Mouse (Mus musculus): ENCODE results near the gene Ccdc125.

Gene Ccdc125

GRCm38 (mm10) chr13:100669291-100670022 lies at the start of gene Ccdc125:
Gene Ccdc125, plus strand, starts transcription at chr13:100669717.
- in situ Hi-C loops (cut with MboI), result no loop called here

DNA sequence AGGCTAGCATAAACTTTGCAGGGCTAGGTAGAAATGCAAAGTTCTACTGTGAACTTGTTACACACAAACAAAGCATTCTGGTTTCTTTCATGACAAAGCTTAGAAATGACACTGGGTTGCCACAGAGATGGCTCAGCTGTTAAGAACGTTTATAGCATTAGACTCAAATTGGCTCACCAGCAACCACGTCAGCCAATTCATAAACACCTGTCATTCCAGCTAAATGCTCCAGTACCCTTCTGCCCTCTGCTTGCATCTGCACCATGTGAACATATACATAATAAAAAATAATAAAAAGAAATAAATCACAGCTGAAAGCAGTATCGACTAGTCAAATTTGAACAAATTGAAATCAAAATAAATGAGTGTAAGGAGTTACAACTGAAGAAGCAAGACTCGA lies 47.3 kb upstream of the Ccdc125 start:
- in situ Hi-C loops (cut with MboI), result no loop called here

DNA sequence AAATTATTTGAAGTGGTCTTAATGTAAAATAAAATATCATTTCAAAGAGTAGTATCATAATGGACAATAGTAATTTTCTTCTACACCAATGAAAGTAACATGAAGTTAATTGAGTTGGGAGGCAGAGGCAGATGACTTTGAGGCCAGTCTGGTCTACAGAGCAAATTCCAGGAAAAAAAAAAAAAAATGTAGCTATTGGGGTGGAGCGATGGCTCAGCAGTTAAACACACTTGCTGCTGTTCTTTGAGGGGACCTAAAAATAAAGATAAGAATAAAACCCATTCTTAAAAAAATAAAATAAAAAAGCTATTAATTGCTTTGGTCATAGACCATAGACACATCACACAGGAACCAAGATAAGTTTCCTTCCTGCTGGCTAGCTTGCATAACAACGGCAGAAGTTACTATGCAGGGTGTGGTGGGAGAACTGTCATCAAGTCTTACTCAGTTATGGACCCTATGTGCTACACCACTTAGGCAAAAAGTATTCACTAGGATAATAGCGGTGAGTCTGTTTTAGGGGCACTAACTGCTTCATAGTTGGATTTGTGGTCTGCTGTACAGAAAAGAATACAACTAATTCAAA lies 35.3 kb upstream of the Ccdc125 start:
- in situ Hi-C loops (cut with MboI), result no loop called here

DNA sequence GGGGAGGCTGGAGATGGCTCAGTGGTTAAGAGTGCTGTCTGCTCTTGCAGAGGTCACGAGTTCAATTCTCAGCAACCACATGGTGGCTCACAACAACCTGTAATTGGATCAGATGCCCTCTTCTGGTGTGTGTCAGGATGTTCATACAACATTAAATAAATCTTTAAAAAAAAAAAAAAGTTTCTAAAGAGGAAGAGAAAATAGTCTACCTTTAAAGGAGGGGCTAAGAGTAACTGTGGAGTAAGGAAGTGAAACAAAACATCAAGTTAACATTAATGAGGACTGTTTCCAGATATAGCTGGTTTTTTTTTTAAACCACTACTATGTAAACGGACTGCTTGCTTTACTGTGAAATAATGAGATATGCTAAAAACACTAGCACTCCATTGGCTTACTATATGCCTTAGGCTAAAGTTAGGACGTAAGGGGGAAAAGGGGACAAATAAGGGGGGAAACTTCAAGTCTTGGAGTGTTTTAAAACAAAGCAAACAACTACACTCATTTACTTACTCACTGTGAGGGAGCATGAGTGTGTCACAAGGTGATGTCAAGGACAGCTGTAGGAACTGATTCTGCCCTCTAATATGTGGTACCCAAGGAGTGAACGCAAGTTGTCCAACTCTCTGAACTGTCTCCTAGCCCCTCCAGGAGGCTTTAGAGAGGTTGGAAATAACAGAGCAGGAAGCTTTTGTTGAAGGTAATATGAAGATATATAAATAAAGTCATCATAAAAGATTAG lies 26.9 kb upstream of the Ccdc125 start:
- in situ Hi-C loops (cut with MboI), result no loop called here

- in situ Hi-C loops (cut with MboI), result no loop called here
Observed at GRCm38 (mm10) chr13:100648223-100648622, 21.3 kb upstream of the Ccdc125 start.

DNA sequence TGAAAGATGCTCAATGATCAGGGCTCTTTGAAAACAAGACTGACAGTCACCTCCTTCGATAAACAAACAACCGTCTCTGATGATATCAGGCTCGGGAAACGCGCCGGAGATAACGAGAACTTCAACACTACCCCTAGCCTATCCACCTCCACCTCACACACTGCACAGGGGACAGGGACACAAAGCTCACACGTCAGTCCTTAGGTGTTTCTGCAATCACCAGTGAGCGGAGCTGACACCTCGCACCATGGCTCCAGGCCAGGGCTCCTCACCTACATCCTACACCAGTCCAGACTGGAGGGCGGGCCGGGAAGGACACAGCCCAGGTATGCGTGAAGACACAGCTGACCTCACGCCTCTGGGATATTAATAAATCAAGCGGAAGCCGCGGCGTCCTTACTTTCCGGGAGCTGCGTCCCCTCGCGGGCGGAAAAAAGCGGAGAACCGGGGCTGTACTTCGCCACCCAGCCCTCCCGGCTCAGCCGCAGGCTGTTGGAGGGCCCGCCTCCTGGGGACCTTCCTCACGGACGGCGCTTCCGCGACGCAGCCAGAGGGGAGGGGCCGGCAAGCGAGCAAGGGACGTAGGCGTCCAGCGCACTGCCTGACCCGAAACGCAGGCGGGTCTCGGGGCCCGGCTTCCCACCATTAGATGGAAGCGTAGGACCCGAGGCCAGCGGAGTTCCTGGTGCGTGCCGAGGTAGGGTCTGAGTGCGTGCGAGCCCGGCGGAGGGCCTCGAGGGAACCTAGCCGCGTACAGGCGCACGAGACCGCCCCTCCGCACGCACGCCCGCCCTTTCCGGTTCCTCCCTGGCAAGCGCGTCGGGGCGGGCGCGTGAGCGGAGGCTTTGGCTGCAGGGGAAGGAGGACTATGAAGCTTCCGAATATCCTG lies 18.7 kb upstream of the Ccdc125 start, which contains the start of the genes Ak6 and Rad17:
Gene Ak6, plus strand, starts transcription at position 430 of the 889 bp plus-strand sequence.
Gene Rad17, minus strand, starts transcription at position 502 of the 889 bp plus-strand sequence.
- in situ Hi-C loops (cut with MboI), result no loop called here

DNA sequence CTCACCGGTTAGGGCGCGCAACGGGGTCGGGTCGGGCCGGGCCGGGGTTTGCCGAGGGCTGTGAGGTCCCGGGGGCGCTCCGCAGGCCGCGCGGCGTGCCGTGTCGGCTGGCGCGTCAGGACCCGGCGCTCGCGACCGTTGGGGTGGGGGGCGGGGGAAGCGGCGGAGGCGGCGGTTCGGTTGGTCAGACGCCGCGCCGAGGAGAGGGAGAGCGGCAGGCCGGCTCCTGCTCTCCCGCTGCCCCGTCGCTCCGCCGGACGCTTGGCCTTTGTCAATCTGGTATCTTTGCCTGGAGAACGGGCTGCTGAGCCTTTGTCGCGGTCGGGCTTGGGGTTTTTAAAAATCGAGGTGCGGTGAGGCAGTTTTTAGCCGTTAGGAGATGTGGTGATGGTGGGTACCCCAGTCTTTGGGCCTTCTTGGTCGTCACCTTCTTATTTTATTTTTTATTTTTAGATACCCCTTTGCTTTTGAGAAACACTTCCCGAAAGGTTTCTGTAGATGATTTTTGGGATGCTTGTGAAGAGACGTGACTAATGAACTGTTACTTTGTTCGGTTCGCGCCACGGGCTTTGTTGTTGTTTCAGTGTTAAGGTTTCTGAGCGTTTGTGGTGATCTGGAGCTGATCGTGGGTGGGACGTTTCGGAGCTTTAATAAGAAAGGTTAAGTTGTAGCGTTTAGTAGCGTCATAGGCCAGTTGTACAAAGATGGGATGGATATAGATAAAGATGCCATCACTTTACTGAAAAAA lies 17.9 kb upstream of the Ccdc125 start, which contains the start of gene Taf9:
Gene Taf9, plus strand, starts transcription at position 141 of the 748 bp plus-strand sequence.
- in situ Hi-C loops (cut with MboI), result no loop called here

DNA sequence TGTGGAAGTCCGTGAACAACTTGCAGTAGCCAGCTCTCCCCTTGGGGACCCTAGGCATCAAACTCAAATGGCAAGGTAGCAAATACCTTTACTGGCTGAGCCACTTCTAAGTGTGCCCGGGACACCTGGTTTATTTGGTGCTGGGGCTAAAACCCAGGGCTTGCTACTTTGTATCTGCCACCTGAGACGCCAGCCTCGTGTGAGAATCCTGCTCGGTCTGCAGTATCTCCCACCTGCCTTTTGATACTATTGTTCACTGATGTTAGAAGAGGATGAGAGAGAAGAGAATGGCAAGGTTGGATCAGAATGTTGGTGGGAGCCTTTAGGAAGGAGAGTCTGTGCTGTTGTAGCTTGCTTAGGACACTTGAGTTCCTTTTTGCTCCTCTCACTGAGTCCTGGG lies 11.4 kb upstream of the Ccdc125 start:
- in situ Hi-C loops (cut with MboI), result no loop called here

DNA sequence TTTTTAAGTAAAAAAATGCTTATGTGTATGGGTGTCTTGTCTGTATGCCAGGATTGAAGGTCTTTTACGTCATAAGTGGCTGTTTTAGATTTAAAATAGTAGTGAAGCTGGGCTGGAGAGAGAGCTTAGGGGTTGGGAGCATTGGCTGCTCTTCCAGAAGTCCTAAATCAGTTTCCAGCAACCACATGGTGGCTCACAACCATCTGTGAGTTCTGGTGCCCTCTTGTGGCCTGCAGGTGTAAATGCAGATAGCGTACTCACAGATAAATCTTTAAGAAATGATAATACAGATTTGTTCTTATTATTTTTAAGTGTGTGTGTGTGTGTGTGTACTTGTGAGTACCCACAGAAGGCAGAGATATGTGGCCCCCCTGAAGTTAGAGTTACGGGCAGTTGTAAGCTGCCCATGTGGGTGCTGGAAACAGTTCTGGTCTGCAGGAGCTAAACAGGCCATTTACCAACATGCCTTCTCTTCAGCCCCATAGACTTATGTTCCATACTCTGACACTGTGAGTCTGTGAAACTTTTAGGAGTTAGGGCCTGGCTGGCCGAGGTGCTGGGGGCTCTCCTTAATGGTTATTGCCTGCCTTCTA lies 9.6 kb upstream of the Ccdc125 start:
- in situ Hi-C loops (cut with MboI), result no loop called here

DNA sequence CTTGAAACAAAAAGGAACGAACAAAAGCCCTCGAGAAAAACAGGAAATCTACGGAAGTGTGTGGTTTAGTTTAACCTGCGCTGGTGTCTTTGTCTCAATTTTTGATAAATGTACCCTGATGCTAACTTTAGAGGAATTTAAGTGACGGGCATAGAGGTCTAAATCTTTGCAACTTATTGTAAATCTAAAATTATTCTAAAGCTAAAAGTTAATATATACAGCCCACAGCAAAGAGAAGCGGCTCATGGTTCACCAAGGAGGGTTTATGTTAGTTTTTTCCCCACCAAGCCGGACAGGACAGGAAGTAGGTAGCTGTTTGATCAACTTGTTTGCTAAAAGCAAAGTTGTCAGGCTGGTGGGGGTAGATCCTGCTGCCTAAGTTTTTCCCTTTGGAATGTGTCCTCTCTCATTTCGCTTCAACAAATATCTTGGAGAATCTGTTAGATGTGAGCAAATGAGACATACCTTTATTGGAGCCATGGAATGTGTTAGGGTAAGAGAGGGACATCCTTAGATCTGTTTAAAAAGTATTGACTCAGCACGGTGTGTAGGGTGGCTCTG lies 744 bp downstream of the Ccdc125 start:
- in situ Hi-C loops (cut with MboI), result no loop called here

DNA sequence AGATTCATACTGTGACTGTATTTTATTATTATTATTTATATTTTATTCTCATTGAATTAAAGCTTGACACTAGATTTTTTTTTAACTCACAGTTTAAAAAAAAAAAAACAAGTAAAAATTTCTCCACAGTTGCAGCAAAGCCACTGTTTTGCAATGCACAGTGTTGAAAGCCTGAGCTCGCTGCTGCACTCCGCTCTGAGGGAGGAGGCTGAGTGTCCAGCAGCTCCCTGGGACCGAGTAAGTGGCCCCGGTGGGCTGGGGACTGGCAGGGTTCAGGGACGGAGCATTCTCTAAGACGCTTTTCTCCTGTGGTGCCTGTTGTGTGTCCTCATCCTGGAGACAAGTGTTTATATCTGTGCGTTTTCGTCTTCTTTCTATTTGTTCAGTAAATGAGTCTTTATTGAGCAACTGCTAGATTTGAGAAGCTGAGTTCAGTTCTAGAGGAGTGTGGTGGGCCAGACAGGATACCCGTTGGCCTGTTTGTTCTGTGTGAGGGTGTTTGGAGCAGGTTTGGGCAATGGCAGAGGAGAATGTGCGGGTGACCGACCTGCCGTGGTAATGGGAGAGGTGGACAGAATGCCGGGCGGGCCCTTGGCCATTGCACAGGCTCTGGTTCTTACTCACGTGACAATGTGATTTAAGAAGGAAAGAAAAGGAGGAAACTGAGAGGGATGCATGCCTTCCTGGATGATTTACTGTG lies 6.6 kb downstream of the Ccdc125 start:
- in situ Hi-C loops (cut with MboI), result no loop called here

- in situ Hi-C loops (cut with MboI), result no loop called here
Observed at GRCm38 (mm10) chr13:100681615-100682014, 12.1 kb downstream of the Ccdc125 start.

GRCm38 (mm10) chr13:100682837-100683236 lies 13.3 kb downstream of the Ccdc125 start:
- in situ Hi-C loops (cut with MboI), result no loop called here

DNA sequence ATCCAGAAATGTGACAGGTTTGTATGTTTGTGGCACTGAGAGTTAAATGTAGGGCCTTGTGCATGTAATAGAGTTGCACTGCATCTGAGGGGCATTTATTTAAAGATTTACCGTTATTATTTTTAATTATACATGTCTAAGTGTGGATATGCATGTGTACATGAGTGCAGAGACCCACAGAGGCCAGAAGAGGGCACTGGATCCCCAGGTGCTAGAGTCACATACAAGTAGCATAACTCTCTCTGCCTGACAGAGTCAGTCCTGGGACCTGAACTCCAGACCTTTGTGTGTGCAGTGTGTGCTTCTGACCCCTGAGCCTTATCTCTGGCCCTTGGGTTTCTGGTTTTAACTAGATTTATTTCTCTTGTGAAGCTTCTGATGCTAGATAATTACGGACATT lies 14.8 kb downstream of the Ccdc125 start:
- in situ Hi-C loops (cut with MboI), result no loop called here

GRCm38 (mm10) chr13:100687513-100687912 lies 18.0 kb downstream of the Ccdc125 start:
- in situ Hi-C loops (cut with MboI), result no loop called here

- in situ Hi-C loops (cut with MboI), result no loop called here
Observed at GRCm38 (mm10) chr13:100697541-100697940, 28.0 kb downstream of the Ccdc125 start.

GRCm38 (mm10) chr13:100698866-100699265 lies 29.3 kb downstream of the Ccdc125 start:
- in situ Hi-C loops (cut with MboI), result no loop called here

DNA sequence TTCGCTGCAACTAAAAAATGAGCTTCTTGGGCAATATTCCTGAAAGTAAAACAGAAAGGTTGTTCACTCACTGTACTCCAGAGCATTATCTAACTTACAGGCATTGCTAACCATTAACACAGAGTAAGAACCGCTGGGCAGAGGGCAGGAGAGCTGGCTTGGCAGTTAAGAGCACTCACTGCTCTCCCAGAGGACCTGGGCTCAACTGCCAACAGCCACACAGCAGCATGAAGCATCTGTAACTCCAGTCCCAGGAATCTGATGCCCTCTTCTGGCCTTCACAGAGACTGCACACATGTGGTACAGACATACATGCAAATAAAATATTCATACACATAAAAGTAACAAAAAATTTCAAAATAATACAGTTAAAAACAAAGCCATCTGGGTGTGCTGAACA lies 34.0 kb downstream of the Ccdc125 start:
- in situ Hi-C loops (cut with MboI), result no loop called here

DNA sequence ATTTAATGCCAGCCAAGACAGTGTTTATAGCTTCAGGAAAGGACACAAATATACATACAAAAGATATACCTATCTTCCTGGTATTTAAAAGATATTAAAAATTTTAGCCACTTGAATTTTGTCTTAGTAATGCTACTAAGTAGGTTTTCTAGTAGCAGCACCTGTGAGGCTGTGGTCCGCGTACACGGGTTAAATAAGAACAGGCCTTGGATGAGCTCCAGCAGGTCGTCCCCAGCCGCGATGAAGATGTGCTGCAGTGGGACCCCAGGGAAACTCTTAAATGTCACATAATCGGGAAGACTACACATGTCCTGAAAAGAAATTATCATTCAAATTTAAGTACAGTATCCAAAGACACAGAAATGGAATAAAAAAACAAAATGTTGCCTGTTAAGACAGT lies 36.7 kb downstream of the Ccdc125 start:
- in situ Hi-C loops (cut with MboI), result no loop called here

DNA sequence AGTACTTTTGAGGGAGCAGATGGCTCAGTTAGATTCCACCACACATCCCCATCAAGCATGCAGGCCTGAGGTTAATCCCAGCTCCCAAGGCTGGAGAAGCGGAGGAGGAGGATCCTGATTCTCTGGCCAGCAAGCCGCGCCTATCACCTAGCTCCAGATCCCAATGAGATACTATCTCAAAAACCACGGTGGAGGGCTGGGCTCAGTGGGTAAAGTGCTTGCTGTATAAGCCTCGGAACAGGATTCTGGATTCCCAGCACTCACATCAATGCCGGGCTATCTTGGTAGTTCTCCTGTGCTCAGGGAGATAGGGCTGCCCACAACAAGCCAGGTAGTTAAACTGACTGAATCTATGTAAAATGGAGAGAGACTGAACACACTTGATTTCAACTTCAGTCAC lies 46.0 kb downstream of the Ccdc125 start:
- in situ Hi-C loops (cut with MboI), result no loop called here

Data from mature B cell (primary cell).